Mouse (Mus musculus) stomach, postnatal 0 days (tissue): ENCODE measurements around the gene Trim12c. TPM values are rescaled to one million over a fixed set of nuclear protein-coding genes. Genes with fewer than 3 reads are reported as not detected.

Source experiments
- ATAC-seq: fragments of 200-750 bp; cut with Nextera tagmentation; 2 replicates; pipeline ENCODE4 v1.8.0; 2017; ENCODE audit not compliant: low FRiP score, low TSS enrichment
- DNase-seq: peaks from one replicate; pipeline ENCODE4 v3.0.0-alpha.2; 2016; ENCODE audit warnings: low spot score
- H3K27ac ChIP-seq: fragments of 300-500 bp; sonication (generic); replicated peaks from 2 replicates; pipeline ENCODE4 v1.5.1; 2014; ENCODE audit warnings: mild to moderate bottlenecking, control low read depth
- H3K27me3 ChIP-seq: fragments of 300-500 bp; sonication (generic); 2 replicates; pipeline ENCODE4 v1.6.1; 2014; ENCODE audit warnings: low read length; ENCODE audit not compliant: control insufficient read depth, insufficient read depth
- H3K36me3 ChIP-seq: fragments of 300-500 bp; sonication (generic); 2 replicates; pipeline ENCODE4 v1.6.1; 2014; ENCODE audit warnings: low read length, mixed read lengths; ENCODE audit not compliant: control insufficient read depth, insufficient read depth
- H3K4me1 ChIP-seq: fragments of 300-500 bp; sonication (generic); replicated peaks from 2 replicates; pipeline ENCODE4 v1.6.1; 2014; ENCODE audit warnings: antibody characterized with exemption; ENCODE audit not compliant: control insufficient read depth, insufficient read depth
- H3K4me2 ChIP-seq: fragments of 300-500 bp; sonication (generic); replicated peaks from 2 replicates; pipeline ENCODE4 v1.6.1; 2014; ENCODE audit warnings: low read depth, mild to moderate bottlenecking, control low read depth, moderate library complexity
- H3K4me3 ChIP-seq: fragments of 300-500 bp; sonication (generic); 2 replicates; pipeline ENCODE4 v1.5.1; 2014; ENCODE audit warnings: low read depth, low read length, control low read depth
- H3K9ac ChIP-seq: fragments of 300-500 bp; sonication (generic); 2 replicates; pipeline ENCODE4 v1.6.1; 2014; ENCODE audit warnings: mild to moderate bottlenecking, low read length, control low read depth, mixed read lengths
- H3K9me3 ChIP-seq: fragments of 300-500 bp; sonication (generic); 2 replicates; pipeline ENCODE4 v1.6.1; 2016; ENCODE audit warnings: low read length; ENCODE audit not compliant: control insufficient read depth
- CTCF ChIP-seq: IDR thresholded peaks from 2 replicates; pipeline ENCODE4 v1.5.1; 2016; ENCODE audit warnings: antibody characterized with exemption, low read depth, mild to moderate bottlenecking, moderate library complexity
- EP300 ChIP-seq: optimal IDR thresholded peaks from 2 replicates; pipeline ENCODE3; 2016; ENCODE audit warnings: antibody characterized with exemption
- WGBS: fragments of 180-500 bp; shearing (Covaris S2); extraction: QIAGEN DNeasy Blood & Tissue Kit; methylation state at CpG from one replicate; pipeline ENCODE4 v1.1.7; 2014; 5-methylcytosine and 5-hydroxymethylcytosine counted together
- polyA plus RNA-seq: library from polyadenylated mRNA; unstranded; fragments of >200 nt; fragmentation: Nextera tagmentation; extraction: Ambion mirVana; gene quantifications from 2 replicates; pipeline ENCODE4 v1.2.1, GENCODE M21; 2015

Gene Trim12c
- polyA plus RNA-seq, 1 experiment from 2014 or later = 1.1 TPM

DNA sequence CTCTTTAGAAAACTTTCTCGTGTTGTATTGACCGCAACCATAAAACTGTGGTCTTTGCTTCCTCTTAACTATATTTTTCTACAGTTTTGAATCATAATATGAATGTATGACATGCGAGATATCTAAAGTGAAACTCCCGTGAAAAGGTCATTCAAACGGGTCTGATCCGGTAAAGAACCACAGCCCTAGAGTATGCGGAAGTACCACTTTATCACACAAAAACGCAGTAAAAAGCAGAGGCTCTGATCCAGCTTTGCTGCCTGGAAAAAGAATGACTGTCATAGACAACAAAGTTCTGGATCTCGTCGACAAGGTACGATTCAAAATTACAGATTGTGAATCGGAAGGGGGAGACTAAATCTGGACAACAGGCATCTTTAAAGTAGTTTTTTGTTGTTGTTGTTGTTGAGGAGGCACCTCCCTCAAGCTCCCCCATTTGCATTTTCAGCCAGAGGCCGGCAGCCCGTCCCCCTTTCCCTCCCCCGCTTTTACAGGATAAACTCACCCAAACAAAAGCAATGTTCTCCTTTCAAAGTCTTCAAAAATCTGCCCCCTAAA, 38.3 kb downstream of the Trim12c start:
- no peaks in the 10 kb centered on the region for H3K4me1 ChIP-seq
- peak; percentile 75 for ATAC-seq
- TF ChIP-seq CTCF = no peak
- no peak for TF ChIP-seq EP300

GRCm38 (mm10) chr7:104291638-104292400, 61.3 kb downstream of the Trim12c start:
- no peaks in the 10 kb centered on the region for H3K27me3 ChIP-seq
- WGBS = 82% methylated on average over 5 of the region's 5 CpGs

More for the DNA sequence above, 38.3 kb downstream of the Trim12c start:
- WGBS = 9% methylated on average over 15 of the region's 15 CpGs
- peak; percentile 20 for DNase-seq
- Histone ChIP-seq H3K4me3 (peak overlapping the region; percentile 47), H3K36me3 (no peaks in the 10 kb centered on the region), H3K9me3 (no peaks in the 10 kb centered on the region), H3K27me3 (no peaks in the 10 kb centered on the region), H3K4me2 (peak overlapping the region; percentile 51), H3K27ac (peak overlapping the region; percentile 61; the same call in 1 of the 2 replicates), H3K9ac (peak overlapping the region; percentile 56)

GRCm38 (mm10) chr7:104290641-104291040, 62.5 kb downstream of the Trim12c start:
- no peak overlapping the region for H3K9ac ChIP-seq
- H3K27me3 ChIP-seq = no peaks in the 10 kb centered on the region
- WGBS = 78% methylated on average over 1 of the region's 1 CpGs
- H3K4me1 ChIP-seq = no peaks in the 10 kb centered on the region
- H3K4me3 ChIP-seq = no peak overlapping the region
- DNase-seq = no peak
- H3K9me3 ChIP-seq = no peaks in the 10 kb centered on the region
- no peak overlapping the region for H3K4me2 ChIP-seq
- no peak for TF ChIP-seq CTCF
- no peak for TF ChIP-seq EP300
- H3K27ac ChIP-seq = no peak overlapping the region
- H3K36me3 ChIP-seq = no peaks in the 10 kb centered on the region
- ATAC-seq = no peak

More at GRCm38 (mm10) chr7:104291638-104292400, 61.3 kb downstream of the Trim12c start:
- Histone ChIP-seq H3K4me1 (no peaks in the 10 kb centered on the region), H3K27ac (no peak overlapping the region), H3K4me2 (no peak overlapping the region), H3K36me3 (no peaks in the 10 kb centered on the region), H3K4me3 (no peak overlapping the region), H3K9ac (no peak overlapping the region), H3K9me3 (no peaks in the 10 kb centered on the region)
- TF ChIP-seq EP300 (no peak), CTCF (no peak)
- ATAC-seq (no peak), DNase-seq (no peak)

Other genes with a start within 250 kb of the Trim12c start
- 0.11 TPM in 1 of 2 replicates, not detected in the other for gene Olfr646, start 248.5 kb downstream of the Trim12c start, polyA plus RNA-seq
- gene Ubqln5, start 223.5 kb downstream of the Trim12c start, polyA plus RNA-seq = not detected in 2 replicates
- gene Olfr643, start 216.0 kb downstream of the Trim12c start, polyA plus RNA-seq = not detected in 2 replicates
- gene Ubqln3, start 210.1 kb downstream of the Trim12c start, polyA plus RNA-seq = not detected in 2 replicates
- gene Ubqlnl, start 202.8 kb downstream of the Trim12c start, polyA plus RNA-seq = not detected in 2 replicates
- not detected in 2 replicates for gene Olfm5, start 188.5 kb downstream of the Trim12c start, polyA plus RNA-seq
- 0.07 and 0.08 TPM in 2 replicates for gene Olfr648, start 170.0 kb downstream of the Trim12c start, polyA plus RNA-seq
- not detected in 2 replicates for gene Olfr649, start 157.4 kb downstream of the Trim12c start, polyA plus RNA-seq
- gene Trim6, start 134.6 kb downstream of the Trim12c start, polyA plus RNA-seq = 0.74 and 0.83 TPM in 2 replicates
- gene Trim34a, start 108.9 kb downstream of the Trim12c start, polyA plus RNA-seq = 2.0 and 2.7 TPM in 2 replicates
- 0.35 and 0.51 TPM in 2 replicates for gene Trim5, start 65.3 kb downstream of the Trim12c start, polyA plus RNA-seq
- 5.8 and 6.8 TPM in 2 replicates for gene Trim12a, start 37.9 kb downstream of the Trim12c start, polyA plus RNA-seq
- gene Trim34b, start 23.9 kb downstream of the Trim12c start, polyA plus RNA-seq = not detected in 2 replicates
- gene Trim30b, start 16.5 kb upstream of the Trim12c start, polyA plus RNA-seq = 0.12 TPM in 2 replicates
- 0.08 and 0.11 TPM in 2 replicates for gene Trim30c, start 47.5 kb upstream of the Trim12c start, polyA plus RNA-seq
- 1.2 and 1.6 TPM in 2 replicates for gene Trim30a, start 111.8 kb upstream of the Trim12c start, polyA plus RNA-seq
- gene Trim30d, start 154.5 kb upstream of the Trim12c start, polyA plus RNA-seq = 0.87 and 1.0 TPM in 2 replicates
- gene Olfr651, start 196.8 kb upstream of the Trim12c start, polyA plus RNA-seq = not detected in 2 replicates
- gene Olfr652, start 207.5 kb upstream of the Trim12c start, polyA plus RNA-seq = not detected in 2 replicates
- gene Olfr653, start 224.0 kb upstream of the Trim12c start, polyA plus RNA-seq = not detected in 2 replicates
- gene Olfr654, start 233.7 kb upstream of the Trim12c start, polyA plus RNA-seq = not detected in 2 replicates
- gene Olfr655, start 248.4 kb upstream of the Trim12c start, polyA plus RNA-seq = not detected in 2 replicates